Mouse (Mus musculus) fat pad, adult 2 months (tissue): ENCODE measurements at regions not wholly inside any gene's neighbourhood (a gene's known extent, or its start where the extent isn't known, plus 50 kb on each side); places are given as distances from the start of the nearest gene placed in this dataset.

ENCODE experiments used
- DNase-seq: peaks from one replicate; pipeline ENCODE4 v3.0.0-alpha.2; 2011; ENCODE audit warnings: low read depth, low spot score; ENCODE audit errors: extremely low read depth

- no peak for DNase-seq
These were observed 242.7 kb downstream of the Rngtt start for GRCm38 (mm10) chr4:33552856-33553255.

- DNase-seq, result no peak
These were observed 244.5 kb downstream of the Rngtt start for GRCm38 (mm10) chr4:33554606-33555005.

GRCm38 (mm10) chr4:33555231-33555933 is 245.3 kb downstream of the Rngtt start:
- DNase-seq, result no peak

- DNase-seq, result no peak
These were observed 245.9 kb downstream of the Rngtt start for GRCm38 (mm10) chr4:33555966-33556365.

- DNase-seq, result no peak
These were observed 246.8 kb downstream of the Rngtt start for GRCm38 (mm10) chr4:33556661-33557540.

- no peak for DNase-seq
These were observed 260.2 kb downstream of the Rngtt start for GRCm38 (mm10) chr4:33570274-33570673.

GRCm38 (mm10) chr4:33571351-33571750 is 261.2 kb downstream of the Rngtt start:
- no peak for DNase-seq

GRCm38 (mm10) chr4:33577631-33578030 is 267.5 kb downstream of the Rngtt start:
- no peak for DNase-seq

GRCm38 (mm10) chr4:33580491-33580890 is 270.4 kb downstream of the Rngtt start:
- no peak for DNase-seq

- DNase-seq, result no peak
These were observed 271.1 kb downstream of the Rngtt start for GRCm38 (mm10) chr4:33581180-33581591.

- DNase-seq, result no peak
These were observed 271.8 kb downstream of the Rngtt start for GRCm38 (mm10) chr4:33581766-33582525.

- DNase-seq, result no peak
These were observed 273.0 kb downstream of the Rngtt start for GRCm38 (mm10) chr4:33582986-33583720.

GRCm38 (mm10) chr4:33583979-33584907 is 274.1 kb downstream of the Rngtt start:
- no peak for DNase-seq

GRCm38 (mm10) chr4:33585821-33586220 is 275.7 kb downstream of the Rngtt start:
- no peak for DNase-seq

GRCm38 (mm10) chr4:33586290-33586614 is 276.1 kb downstream of the Rngtt start:
- DNase-seq, result no peak

GRCm38 (mm10) chr4:33586615-33587451 is 276.7 kb downstream of the Rngtt start:
- no peak for DNase-seq

GRCm38 (mm10) chr4:33587666-33588065 is 277.6 kb downstream of the Rngtt start:
- no peak for DNase-seq

- no peak for DNase-seq
These were observed 278.0 kb downstream of the Rngtt start for GRCm38 (mm10) chr4:33588127-33588526.

- DNase-seq, result no peak
These were observed 279.1 kb downstream of the Rngtt start for GRCm38 (mm10) chr4:33589207-33589606.
